Mouse (Mus musculus) forebrain, embryonic 14.5 days (tissue): ENCODE data around the gene Nkd2. TPM values are rescaled to one million over a fixed set of nuclear protein-coding genes. Genes with fewer than 3 reads are reported as not detected.

ENCODE experiments used
- ATAC-seq: fragments of 200-750 bp; cut with Nextera tagmentation; 2 replicates; pipeline ENCODE4 v1.8.0; 2017; ENCODE audit warnings: mild to moderate bottlenecking, moderate library complexity
- DNase-seq: peaks from one replicate; pipeline ENCODE4 v3.0.0-alpha.2; 2015; ENCODE audit warnings: low spot score
- H3K27ac ChIP-seq: fragments of 300-500 bp; sonication (generic); 2 replicates; pipeline ENCODE4 v1.5.1; 2014; ENCODE audit warnings: low read depth, mild to moderate bottlenecking, control low read depth, low read length, moderate library complexity
- H3K27me3 ChIP-seq: fragments of 300-500 bp; sonication (generic); replicated peaks from 2 replicates; pipeline ENCODE4 v1.6.1; 2014; ENCODE audit warnings: low read length, control low read depth, mixed read lengths; ENCODE audit not compliant: control insufficient read depth, insufficient read depth
- H3K36me3 ChIP-seq: fragments of 300-500 bp; sonication (generic); 2 replicates; pipeline ENCODE4 v1.6.1; 2014; ENCODE audit warnings: low read length, control low read depth; ENCODE audit not compliant: control insufficient read depth, insufficient read depth
- H3K4me1 ChIP-seq: fragments of 300-500 bp; sonication (generic); 2 replicates; pipeline ENCODE4 v1.6.1; 2014; ENCODE audit warnings: antibody characterized with exemption, low read length, control low read depth; ENCODE audit not compliant: control insufficient read depth, insufficient read depth
- H3K4me2 ChIP-seq: fragments of 300-500 bp; sonication (generic); 2 replicates; pipeline ENCODE4 v1.6.1; 2014; ENCODE audit warnings: mild to moderate bottlenecking, control low read depth, low read length
- H3K4me3 ChIP-seq: fragments of 300-500 bp; sonication (generic); 2 replicates; pipeline ENCODE4 v1.5.1; 2014; ENCODE audit warnings: low read depth, low read length, control low read depth
- H3K9ac ChIP-seq: fragments of 300-500 bp; sonication (generic); 2 replicates; pipeline ENCODE4 v1.6.1; 2014; ENCODE audit warnings: mild to moderate bottlenecking, low read length, control low read depth, moderate library complexity
- H3K9me3 ChIP-seq: fragments of 300-500 bp; sonication (generic); replicated peaks from 2 replicates; pipeline ENCODE4 v1.6.1; 2016; ENCODE audit warnings: low read length, control low read depth, mixed read lengths; ENCODE audit not compliant: control insufficient read depth
- WGBS: fragments of 180-500 bp; shearing (Covaris S2); extraction: QIAGEN DNeasy Blood & Tissue Kit; methylation state at CpG from one replicate; pipeline ENCODE4 v1.1.7; 2014; 5-methylcytosine and 5-hydroxymethylcytosine counted together
- polyA plus RNA-seq: library from polyadenylated mRNA; unstranded; fragments of >200 nt; fragmentation: Nextera tagmentation; extraction: Ambion mirVana; gene quantifications from 2 replicates; pipeline ENCODE4 v1.2.1, GENCODE M21; 2014

The Nkd2 gene
- polyA plus RNA-seq, 1 experiment from 2014 or later = 6.2 TPM

DNA sequence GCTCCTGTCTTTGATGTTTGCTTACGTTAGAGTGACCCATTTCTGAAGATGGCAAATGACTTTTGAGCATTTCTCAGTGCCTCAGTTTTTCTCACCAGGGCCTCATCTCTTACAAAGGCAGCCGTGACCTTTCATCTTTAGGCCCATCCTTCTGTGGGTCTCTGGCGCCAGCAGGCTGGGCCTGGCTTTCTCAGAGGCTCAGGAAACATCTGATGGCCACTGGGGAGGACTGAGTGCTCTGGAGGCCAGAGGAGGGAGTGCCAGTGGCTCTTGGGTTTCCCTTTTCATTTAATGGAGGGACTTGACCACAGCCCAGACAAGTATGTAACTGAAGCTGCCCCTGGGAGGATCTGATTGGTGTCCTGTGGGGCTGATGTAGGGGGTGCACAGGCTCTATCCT lies 76.3 kb downstream of the Nkd2 start:
- Histone ChIP-seq H3K9me3 (no peaks in the 10 kb centered on the region), H3K4me2 (no peak overlapping the region), H3K9ac (no peak overlapping the region), H3K27ac (no peak overlapping the region; the same call in 1 of the 2 replicates), H3K4me1 (peaks cover under 1% of the 10 kb centered on the region; the same call in 1 of the 2 replicates), H3K27me3 (no peaks in the 10 kb centered on the region), H3K4me3 (no peak overlapping the region), H3K36me3 (no peaks in the 10 kb centered on the region)
- DNase-seq = no peak
- no peak for ATAC-seq
- whole genome bisulfite sequencing = 63% methylated on average over 3 of the region's 3 CpGs

- WGBS = 86% methylated on average over 4 of the region's 4 CpGs
- DNase-seq = no peak
- Histone ChIP-seq H3K27ac (no peak overlapping the region), H3K4me1 (peaks cover 3% of the 10 kb centered on the region; the same call in 1 of the 2 replicates), H3K4me2 (no peak overlapping the region), H3K36me3 (no peaks in the 10 kb centered on the region), H3K27me3 (no peaks in the 10 kb centered on the region), H3K4me3 (no peak overlapping the region), H3K9me3 (no peaks in the 10 kb centered on the region), H3K9ac (no peak overlapping the region)
- no peak for ATAC-seq
Measured at GRCm38 (mm10) chr13:73769916-73770682, 77.3 kb downstream of the Nkd2 start.

Other genes with a start within 250 kb of the Nkd2 start
- gene Clptm1l, start 243.6 kb downstream of the Nkd2 start, polyA plus RNA-seq = 119 and 126 TPM in 2 replicates
- gene Tert, start 220.7 kb downstream of the Nkd2 start, polyA plus RNA-seq = 1.8 and 3.1 TPM in 2 replicates
- not detected in 2 replicates for gene Slc6a18, start 169.6 kb downstream of the Nkd2 start, polyA plus RNA-seq
- gene Slc6a19, start 142.8 kb downstream of the Nkd2 start, polyA plus RNA-seq = 0.28 and 0.41 TPM in 2 replicates
- 14.5 and 16.6 TPM in 2 replicates for gene Slc12a7, start 114.5 kb downstream of the Nkd2 start, polyA plus RNA-seq
- gene Trip13, start 90.2 kb upstream of the Nkd2 start, polyA plus RNA-seq = 19.3 and 23.2 TPM in 2 replicates
- gene Brd9, start 90.2 kb upstream of the Nkd2 start, polyA plus RNA-seq = 75.6 and 86.5 TPM in 2 replicates
- not detected in 2 replicates for gene Zdhhc11, start 116.2 kb upstream of the Nkd2 start, polyA plus RNA-seq
- gene Tppp, start 161.8 kb upstream of the Nkd2 start, polyA plus RNA-seq = 6.6 and 8.9 TPM in 2 replicates
- 11.6 and 12.5 TPM in 2 replicates for gene Cep72, start 214.7 kb upstream of the Nkd2 start, polyA plus RNA-seq